Mouse (Mus musculus) small intestine, adult 2 months (tissue): ENCODE measurements around the gene Nnat.

Experiments
- CTCF ChIP-seq: fragments of 200-500 bp; IDR thresholded peaks from 2 replicates; pipeline ENCODE4 v1.5.1; 2012; ENCODE audit warnings: low read depth, mild to moderate bottlenecking, control low read depth, inconsistent platforms, low read length, moderate library complexity, mixed read lengths; ENCODE audit not compliant: insufficient replicate concordance, insufficient read length; ENCODE audit errors: extremely low read depth
- POLR2A ChIP-seq: fragments of 200-500 bp; IDR thresholded peaks from 2 replicates; pipeline ENCODE4 v1.6.1; 2012; ENCODE audit warnings: low read depth, mild to moderate bottlenecking, control low read depth, inconsistent platforms, low read length, moderate library complexity

DNA sequence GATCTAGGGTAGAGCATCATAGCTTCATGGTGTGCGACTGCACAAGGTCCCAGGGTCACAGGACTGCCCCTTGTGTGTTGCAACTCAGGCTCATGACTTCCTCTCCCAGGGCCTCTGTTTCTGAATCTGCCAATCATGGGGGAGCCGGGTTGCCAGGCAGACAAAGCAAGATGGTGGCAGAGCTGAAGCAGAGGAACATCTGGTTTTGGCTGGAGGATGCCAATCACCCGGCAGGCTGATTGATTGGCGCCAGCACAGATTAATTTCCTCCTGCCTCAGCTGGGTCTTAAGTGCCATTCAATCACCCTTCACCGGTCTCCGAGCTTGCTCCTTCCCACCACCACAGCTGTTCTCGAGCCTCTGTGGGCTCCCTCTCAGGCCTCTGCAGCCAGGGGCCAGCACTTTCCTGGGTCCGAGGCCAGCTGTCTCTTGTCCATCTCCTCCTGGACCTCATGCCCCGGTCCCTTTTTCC is 46.1 kb upstream of the Nnat start:
- TF ChIP-seq POLR2A: no peak
- no peak for TF ChIP-seq CTCF
